Mouse (Mus musculus) naive thymus-derived CD4-positive, alpha-beta T cell, adult 2 months (primary cell): ENCODE measurements around the gene Pdia5.
A peak's percentile ranks its signal among the peaks of the same experiment; 100 is the strongest.

Experiments
- DNase-seq: peaks from one replicate; pipeline ENCODE4 v3.0.0-alpha.2; 2011; ENCODE audit warnings: low read depth

The Pdia5 gene

DNA sequence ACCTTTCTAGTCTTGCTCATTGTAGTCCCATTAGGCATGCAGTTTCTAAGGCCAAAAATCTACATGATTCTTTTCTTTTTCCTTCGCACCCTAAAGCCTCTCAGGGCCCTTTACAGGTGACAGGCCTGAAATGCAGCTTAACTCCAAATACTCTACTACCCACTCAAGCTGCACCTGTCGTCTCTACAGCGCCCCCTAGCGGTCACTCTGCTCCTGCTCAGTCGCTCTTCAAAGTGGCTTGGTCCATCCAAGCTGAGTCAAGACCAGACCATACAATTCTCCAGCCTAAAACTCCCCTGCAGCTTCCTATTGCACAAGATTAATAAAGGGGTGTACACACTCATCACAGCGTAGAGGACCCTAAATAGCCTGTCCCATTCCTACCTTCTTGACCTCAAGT is 130.1 kb downstream of the Pdia5 start:
- DNase-seq, result peak; percentile 85

DNA sequence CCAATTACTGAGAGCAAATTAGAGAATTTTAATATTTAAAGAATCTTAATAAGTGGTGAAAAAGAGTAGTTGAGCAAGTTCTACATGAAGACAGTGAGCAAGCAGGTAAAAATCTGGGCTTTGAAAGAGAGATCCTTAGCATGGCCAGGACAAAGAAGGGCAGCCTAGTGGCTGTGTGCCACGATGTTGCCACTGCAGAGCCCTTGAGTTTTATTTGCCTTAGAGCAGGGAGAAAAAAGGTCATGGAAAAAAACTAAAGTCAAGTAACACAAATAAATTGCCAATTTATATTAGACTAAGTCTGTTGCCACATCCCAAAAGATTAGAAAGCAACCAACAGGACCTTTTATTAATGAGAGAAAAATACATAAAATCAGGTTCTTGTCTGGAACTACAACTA is 133.2 kb downstream of the Pdia5 start:
- DNase-seq, result no peak
